Mouse (Mus musculus) C2C12 (cell line): ENCODE data around the gene Rnf217.

ENCODE experiments used
- CTCF ChIP-seq: IDR thresholded peaks from one replicate; pipeline ENCODE4 v1.5.1; 2011; ENCODE audit not compliant: control insufficient read depth, insufficient read depth, insufficient read length
- USF1 ChIP-seq: IDR thresholded peaks from one replicate; pipeline ENCODE4 v1.6.1; 2011; ENCODE audit warnings: low read depth, mild to moderate bottlenecking, control low read depth, moderate library complexity

- TF ChIP-seq CTCF (no peak), USF1 (no peak)
Observed at GRCm38 (mm10) chr10:31495826-31496225, 113.2 kb downstream of the Rnf217 start.
